Mouse (Mus musculus): ENCODE data around the gene Cx3cr1.
A peak's percentile ranks its signal among the peaks of the same experiment; 100 is the strongest.

Gene Cx3cr1

GRCm38 (mm10) chr9:119976704-119977556 lies 92.7 kb downstream of the Cx3cr1 start:
- DNase-seq (ENCODE audit: low read depth), result peak; percentile 51

GRCm38 (mm10) chr9:119975286-119975685 lies 94.4 kb downstream of the Cx3cr1 start:
- DNase-seq (ENCODE audit: low read depth), result no peak

GRCm38 (mm10) chr9:119974609-119975008 lies 95.1 kb downstream of the Cx3cr1 start:
- DNase-seq (ENCODE audit: low read depth), result peak; percentile 57

DNA sequence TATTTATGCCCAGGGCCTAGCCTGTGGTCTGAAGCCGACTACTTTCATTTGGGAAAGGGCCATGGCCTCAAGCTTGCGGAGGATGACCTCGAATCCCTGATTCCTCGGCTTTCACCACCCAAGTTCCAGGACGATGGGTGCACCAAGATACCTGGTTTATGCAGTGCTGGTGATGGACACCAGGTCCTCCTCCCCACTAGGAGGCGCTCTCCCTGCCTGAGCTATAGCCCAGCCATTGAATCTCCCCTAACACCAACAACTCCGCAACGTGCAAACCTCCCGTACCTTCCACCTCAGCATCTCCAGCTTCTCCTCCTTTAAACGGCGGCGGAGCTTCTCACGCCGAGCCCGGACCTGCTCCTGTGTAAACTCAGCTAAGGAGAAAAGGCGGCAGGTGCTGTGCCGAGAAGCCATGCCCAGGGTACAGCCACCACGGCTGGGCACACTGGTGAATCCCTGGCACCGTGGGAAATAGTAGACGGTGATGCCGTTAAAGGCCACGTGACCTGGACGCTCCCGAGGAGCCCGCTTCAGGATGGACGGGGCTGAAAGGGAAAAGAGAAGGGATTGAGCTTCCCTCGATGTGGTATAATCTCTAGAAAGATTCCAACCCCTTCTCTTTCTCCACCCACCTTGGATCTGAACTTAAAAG lies 95.7 kb downstream of the Cx3cr1 start:
- peak; percentile 74 for DNase-seq (ENCODE audit: low read depth)

- no peak for DNase-seq (ENCODE audit: low read depth)
Observed at GRCm38 (mm10) chr9:119973281-119973680, 96.4 kb downstream of the Cx3cr1 start.

DNA sequence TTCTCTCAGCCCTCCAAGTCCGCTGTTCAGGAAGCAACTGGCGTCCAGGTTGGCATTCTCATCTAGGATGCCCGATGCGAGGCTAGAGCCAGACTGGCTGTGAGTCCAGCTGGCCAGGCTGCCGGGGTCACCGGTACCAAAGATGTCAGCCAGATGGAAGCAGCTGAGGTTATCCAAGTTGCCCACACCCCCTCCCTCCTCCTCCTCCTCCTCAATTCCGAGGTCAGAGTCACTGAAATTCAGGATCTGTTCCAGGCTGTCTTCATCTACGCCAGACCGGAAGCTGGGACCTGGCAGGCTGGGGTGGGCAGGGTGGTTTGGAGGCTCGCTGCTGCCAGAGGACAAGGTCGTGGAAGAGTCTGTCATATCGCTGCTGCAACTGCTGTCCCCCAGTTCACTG lies 97.1 kb downstream of the Cx3cr1 start:
- no peak for DNase-seq (ENCODE audit: low read depth)

GRCm38 (mm10) chr9:119972166-119972565 lies 97.5 kb downstream of the Cx3cr1 start:
- DNase-seq (ENCODE audit: low read depth), result no peak

DNA sequence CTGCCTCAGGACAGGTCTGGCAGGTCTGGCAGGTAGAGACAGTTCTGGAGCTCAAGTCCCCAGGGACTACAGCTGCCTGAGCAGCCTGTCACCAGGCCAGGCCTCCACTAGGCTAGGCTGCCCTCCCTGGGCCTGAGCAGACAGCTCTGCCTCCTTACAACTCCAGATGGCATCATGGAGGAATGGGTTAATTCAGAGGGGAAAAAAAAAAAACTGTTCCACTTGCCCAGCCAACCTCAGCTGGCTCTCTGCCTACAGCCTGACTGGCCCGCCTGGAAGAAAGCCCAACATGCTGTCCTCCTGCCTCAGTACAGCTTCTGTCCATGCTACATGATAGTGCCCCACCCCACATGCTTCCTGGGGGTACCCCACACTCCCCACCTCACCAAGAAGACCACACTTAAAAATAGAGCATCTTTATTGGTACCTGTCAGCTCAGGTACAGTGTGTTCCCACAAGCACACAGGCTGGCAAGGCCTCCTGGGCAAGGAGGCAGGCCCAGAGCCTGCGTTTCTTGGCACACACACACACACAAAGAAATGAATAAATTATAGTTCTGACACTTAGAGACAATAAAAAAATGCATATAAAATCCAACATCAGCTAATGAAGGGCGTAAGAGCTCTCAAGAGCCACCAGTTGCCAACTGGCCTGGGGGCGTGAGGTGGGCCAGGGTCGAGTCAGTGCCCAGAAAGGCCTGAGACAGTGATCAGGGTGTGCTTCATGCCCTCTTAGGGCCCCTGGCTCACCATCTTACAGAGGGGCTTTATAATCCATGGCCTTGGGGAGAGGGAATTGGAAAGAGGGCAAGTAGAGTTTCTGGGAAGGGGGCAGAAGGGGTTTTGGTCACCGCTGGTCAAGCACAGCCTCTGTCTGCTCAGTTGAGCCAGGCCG lies 98.7 kb downstream of the Cx3cr1 start:
- no peak for DNase-seq (ENCODE audit: low read depth)

GRCm38 (mm10) chr9:119970221-119970620 lies 99.5 kb downstream of the Cx3cr1 start:
- DNase-seq (ENCODE audit: low read depth), result peak; percentile 66

- no peak for DNase-seq (ENCODE audit: low read depth)
Observed at GRCm38 (mm10) chr9:119969811-119970210, 99.9 kb downstream of the Cx3cr1 start.

- DNase-seq (ENCODE audit: low read depth), result no peak
Observed at GRCm38 (mm10) chr9:119966221-119966910, 103.3 kb downstream of the Cx3cr1 start.

GRCm38 (mm10) chr9:119965186-119965585 lies 104.5 kb downstream of the Cx3cr1 start:
- DNase-seq (ENCODE audit: low read depth), result no peak

GRCm38 (mm10) chr9:119964206-119964605 lies 105.5 kb downstream of the Cx3cr1 start:
- DNase-seq (ENCODE audit: low read depth), result no peak

DNA sequence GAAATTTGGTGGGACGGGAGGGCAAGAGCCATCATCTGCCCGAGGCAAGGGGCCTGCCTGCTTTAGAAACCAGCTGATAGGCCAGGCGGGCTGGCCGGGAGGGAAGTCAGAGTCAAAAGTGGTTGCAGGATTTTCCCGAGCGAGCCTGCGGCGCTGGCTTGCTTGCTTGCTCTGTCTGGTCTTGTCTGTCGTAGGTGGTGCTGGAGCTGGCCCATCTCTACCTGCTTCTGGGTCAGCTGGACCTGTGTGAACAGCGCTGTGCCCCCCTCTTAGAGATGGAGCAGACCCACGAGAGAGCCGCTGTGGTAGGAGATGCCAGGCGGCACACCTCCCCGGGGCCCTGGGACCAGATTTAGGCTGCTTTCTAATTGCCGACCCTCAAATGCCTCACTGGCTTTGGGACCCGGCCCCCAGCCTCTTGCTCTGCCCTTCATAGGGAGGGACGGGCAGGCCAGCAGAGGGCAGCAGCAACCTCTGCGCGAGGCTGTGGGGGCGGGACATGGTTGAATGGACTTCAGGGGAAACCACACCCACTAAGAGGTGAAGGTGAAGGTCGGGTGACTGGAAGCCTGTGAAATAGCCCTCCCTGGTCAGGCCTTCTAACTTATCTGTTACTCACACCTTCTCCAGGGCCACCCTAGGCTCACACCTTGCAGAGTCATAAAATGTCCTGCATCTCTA lies 106.6 kb downstream of the Cx3cr1 start:
- DNase-seq (ENCODE audit: low read depth), result peak; percentile 85

GRCm38 (mm10) chr9:119962216-119962615 lies 107.5 kb downstream of the Cx3cr1 start:
- DNase-seq (ENCODE audit: low read depth), result no peak

DNA sequence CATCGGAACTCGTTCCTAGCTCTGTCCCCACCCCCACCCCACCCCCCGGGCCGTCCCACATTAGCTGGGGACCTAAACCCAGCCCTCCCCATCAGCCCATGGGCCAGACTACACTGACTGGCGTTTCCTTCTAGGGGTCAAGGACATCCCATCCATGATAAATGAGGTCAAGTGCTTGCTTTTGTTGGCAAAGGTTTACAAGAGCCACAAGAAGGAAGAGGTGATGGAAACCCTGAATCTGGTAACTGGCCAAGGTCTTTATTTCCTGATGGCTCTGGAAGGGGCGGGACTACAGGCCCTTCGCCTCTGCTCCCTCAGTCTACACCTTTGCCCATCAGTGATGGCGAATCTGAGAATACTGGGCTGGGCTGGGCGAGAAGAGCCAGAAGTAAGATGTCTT lies 110.8 kb downstream of the Cx3cr1 start:
- DNase-seq (ENCODE audit: low read depth), result no peak

GRCm38 (mm10) chr9:119951388-119951787 lies 118.3 kb downstream of the Cx3cr1 start:
- DNase-seq (ENCODE audit: low read depth), result no peak

DNA sequence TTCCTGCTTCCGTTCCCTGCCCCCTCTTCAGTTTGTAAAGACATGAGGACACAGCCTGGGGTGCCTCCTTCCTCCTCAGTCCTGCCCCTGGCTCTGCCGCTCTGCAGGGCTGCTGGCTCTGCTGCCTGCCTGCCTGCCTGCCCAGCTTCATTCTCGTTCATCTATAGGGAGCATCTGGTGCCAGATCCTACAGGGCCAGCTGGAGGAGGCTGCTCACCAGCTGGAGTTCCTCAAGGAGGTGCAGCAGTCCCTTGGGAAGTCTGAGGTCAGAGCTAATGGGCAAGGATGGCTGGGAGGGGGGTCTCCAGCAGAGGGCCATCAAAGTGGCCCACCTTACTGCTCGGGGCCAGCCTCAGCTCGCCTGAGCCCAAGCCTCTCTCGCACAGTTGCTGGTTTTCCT lies 119.2 kb downstream of the Cx3cr1 start:
- DNase-seq (ENCODE audit: low read depth), result no peak

DNA sequence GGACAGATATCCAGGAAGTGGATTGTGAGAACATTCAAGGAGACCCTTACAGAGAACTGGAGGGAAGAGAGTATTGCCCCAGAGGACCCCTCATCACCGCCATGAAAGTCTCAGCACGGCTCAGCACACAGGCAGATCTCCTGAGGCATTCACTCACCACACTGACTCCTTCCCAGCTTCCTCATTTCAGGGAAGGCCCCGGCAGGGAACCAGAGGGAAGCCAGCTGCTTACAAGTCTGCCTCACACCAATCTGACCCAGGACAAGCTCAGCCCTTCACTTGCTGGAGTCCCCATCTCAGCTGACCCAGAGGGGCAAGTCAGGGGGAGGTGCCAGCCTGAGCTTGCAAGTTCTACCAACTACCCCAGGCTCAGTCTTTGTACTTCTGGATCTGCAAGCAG lies 120.9 kb downstream of the Cx3cr1 start:
- no peak for DNase-seq (ENCODE audit: low read depth)

- DNase-seq (ENCODE audit: low read depth), result peak; percentile 68
Observed at GRCm38 (mm10) chr9:119945173-119945900, 124.3 kb downstream of the Cx3cr1 start.

DNA sequence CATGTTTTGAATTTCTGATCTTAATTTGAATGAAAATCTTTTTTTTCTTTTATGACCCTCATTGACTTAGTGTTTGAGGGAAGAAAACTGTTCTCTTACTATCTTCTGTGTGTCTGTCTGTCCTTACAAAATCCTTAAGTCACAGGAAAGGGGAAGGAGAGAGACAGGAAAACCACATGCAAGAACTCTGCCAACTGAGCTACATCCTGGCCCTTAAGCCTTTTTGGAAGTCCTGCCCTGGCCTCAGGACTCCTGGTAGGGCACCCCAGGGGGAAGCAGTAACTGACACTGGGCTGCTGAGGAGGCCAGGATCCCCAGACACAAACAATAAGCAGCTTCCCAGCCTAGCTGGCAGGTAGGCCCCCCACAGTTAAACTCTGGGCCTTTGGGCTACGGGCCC lies 126.4 kb downstream of the Cx3cr1 start:
- no peak for DNase-seq (ENCODE audit: low read depth)
